Mouse (Mus musculus): Measurements from ENCODE around the gene Slc39a13. TPM values are rescaled to one million over a fixed set of nuclear protein-coding genes. Genes with fewer than 3 reads are reported as not detected.

The Slc39a13 gene
- polyA plus RNA-seq, 1 experiment from 2014 or later = 16.1 TPM

GRCm38 (mm10) chr2:91085494-91086391 is 15.5 kb upstream of the Slc39a13 start:
- no peaks in the 10 kb centered on the region for H3K4me1 ChIP-seq (ENCODE audit: control insufficient read depth, insufficient read depth, low read length)
- no peak overlapping the region for H3K4me2 ChIP-seq (ENCODE audit: low read length)
- no peaks in the 10 kb centered on the region for H3K27me3 ChIP-seq (replicated peaks; ENCODE audit: control insufficient read depth, insufficient read depth, low read length)
- DNase-seq (ENCODE audit: low spot score) (no peak), ATAC-seq (no peak)
- no peak overlapping the region for H3K9ac ChIP-seq (ENCODE audit: low read length)
- no peak overlapping the region for H3K4me3 ChIP-seq (ENCODE audit: low read depth, low read length)
- no peak overlapping the region for H3K27ac ChIP-seq (ENCODE audit: low read depth, low read length)
- H3K36me3 ChIP-seq (ENCODE audit: control insufficient read depth, insufficient read depth, low read length) = no peaks in the 10 kb centered on the region
- no peaks in the 10 kb centered on the region for H3K9me3 ChIP-seq (replicated peaks; ENCODE audit: control insufficient read depth, low read length)
- WGBS = 87% methylated on average over 14 of the region's 14 CpGs

DNA sequence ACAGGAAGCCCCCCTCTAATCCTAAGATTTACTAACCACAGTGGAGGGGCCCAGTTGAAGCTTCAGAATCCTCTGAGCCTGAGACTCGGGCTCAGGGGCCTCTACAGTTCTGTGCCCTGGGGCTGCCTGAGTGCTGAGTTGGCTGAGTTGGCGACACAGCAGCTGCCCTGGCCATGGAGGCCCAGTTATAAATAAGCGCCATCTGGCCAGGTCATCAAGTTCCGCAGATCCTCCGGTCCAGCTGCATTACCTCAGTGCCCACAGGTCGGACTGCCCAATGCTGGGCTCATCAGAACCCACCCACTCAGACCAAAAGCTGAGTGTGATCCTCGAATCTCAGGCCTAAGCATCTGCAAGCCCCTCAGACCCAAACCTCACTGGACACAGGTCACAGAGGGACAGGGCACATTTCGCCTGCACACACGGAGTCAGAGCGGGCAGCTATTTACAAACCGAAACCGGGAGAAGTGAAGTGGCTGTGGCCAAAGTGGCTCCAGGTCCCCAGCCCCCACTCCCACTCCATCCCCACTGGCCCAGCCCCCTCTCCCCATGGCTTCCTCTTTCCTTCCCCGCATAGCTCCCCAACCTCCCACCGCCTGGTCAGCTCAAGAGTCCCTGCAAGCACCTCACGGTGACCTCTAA is 14.1 kb upstream of the Slc39a13 start:
- no peaks in the 10 kb centered on the region for H3K4me1 ChIP-seq (ENCODE audit: control insufficient read depth, insufficient read depth, low read length)
- H3K9me3 ChIP-seq (replicated peaks; ENCODE audit: control insufficient read depth, low read length) = no peaks in the 10 kb centered on the region
- H3K27ac ChIP-seq (ENCODE audit: low read depth, low read length) = no peak overlapping the region
- H3K4me3 ChIP-seq (ENCODE audit: low read depth, low read length) = no peak overlapping the region
- DNase-seq (ENCODE audit: low spot score) (no peak), ATAC-seq (no peak)
- 82% methylated on average over 15 of the region's 15 CpGs for WGBS
- H3K27me3 ChIP-seq (replicated peaks; ENCODE audit: control insufficient read depth, insufficient read depth, low read length) = no peaks in the 10 kb centered on the region
- H3K4me2 ChIP-seq (ENCODE audit: low read length) = no peak overlapping the region
- H3K36me3 ChIP-seq (ENCODE audit: control insufficient read depth, insufficient read depth, low read length) = no peaks in the 10 kb centered on the region
- H3K9ac ChIP-seq (ENCODE audit: low read length) = no peak overlapping the region

GRCm38 (mm10) chr2:91083366-91083940 is 13.2 kb upstream of the Slc39a13 start:
- Histone ChIP-seq H3K4me1 (ENCODE audit: control insufficient read depth, insufficient read depth, low read length) (0 out of 2 replicates have a peak, but pooled peaks cover 3% of the 10 kb centered on the region), H3K36me3 (ENCODE audit: control insufficient read depth, insufficient read depth, low read length) (no peaks in the 10 kb centered on the region)
- 52% methylated on average over 1 of the region's 1 CpGs for WGBS

DNA sequence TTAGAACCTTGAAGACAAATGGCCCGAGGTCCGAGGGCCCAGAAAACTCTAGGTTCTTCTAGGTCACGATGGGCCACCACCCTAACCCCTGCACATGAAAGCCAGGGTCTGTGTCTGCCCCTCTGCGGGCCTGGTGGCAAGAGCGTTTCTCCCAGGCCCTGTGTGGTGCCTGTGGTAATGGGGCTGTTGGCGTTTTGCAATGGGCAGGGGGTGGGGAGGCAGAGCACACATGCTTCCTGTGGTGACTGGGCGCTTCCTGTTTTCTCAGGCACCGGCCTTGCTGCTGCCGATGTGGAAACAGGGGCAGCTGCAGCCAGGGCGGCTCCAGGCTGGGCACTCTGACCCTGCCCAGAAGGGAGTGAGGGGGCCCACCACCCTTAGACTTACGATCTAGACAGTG is 12.6 kb upstream of the Slc39a13 start:
- Histone ChIP-seq H3K9ac (ENCODE audit: low read length) (no peak overlapping the region), H3K4me2 (ENCODE audit: low read length) (no peak overlapping the region), H3K27me3 (replicated peaks; ENCODE audit: control insufficient read depth, insufficient read depth, low read length) (no peaks in the 10 kb centered on the region), H3K4me3 (ENCODE audit: low read depth, low read length) (no peak overlapping the region), H3K9me3 (replicated peaks; ENCODE audit: control insufficient read depth, low read length) (no peaks in the 10 kb centered on the region), H3K36me3 (ENCODE audit: control insufficient read depth, insufficient read depth, low read length) (no peaks in the 10 kb centered on the region), H3K27ac (ENCODE audit: low read depth, low read length) (no peak overlapping the region), H3K4me1 (ENCODE audit: control insufficient read depth, insufficient read depth, low read length) (0 out of 2 replicates have a peak, but pooled peaks cover 3% of the 10 kb centered on the region)
- 77% methylated on average over 11 of the region's 11 CpGs for WGBS
- ATAC-seq (no peak), DNase-seq (ENCODE audit: low spot score) (no peak)

More at GRCm38 (mm10) chr2:91083366-91083940, 13.2 kb upstream of the Slc39a13 start:
- Histone ChIP-seq H3K27me3 (replicated peaks; ENCODE audit: control insufficient read depth, insufficient read depth, low read length) (no peaks in the 10 kb centered on the region), H3K9me3 (replicated peaks; ENCODE audit: control insufficient read depth, low read length) (no peaks in the 10 kb centered on the region), H3K4me2 (ENCODE audit: low read length) (no peak overlapping the region), H3K9ac (ENCODE audit: low read length) (no peak overlapping the region), H3K27ac (ENCODE audit: low read depth, low read length) (no peak overlapping the region), H3K4me3 (ENCODE audit: low read depth, low read length) (no peak overlapping the region)
- no peak for ATAC-seq
- no peak for DNase-seq (ENCODE audit: low spot score)

DNA sequence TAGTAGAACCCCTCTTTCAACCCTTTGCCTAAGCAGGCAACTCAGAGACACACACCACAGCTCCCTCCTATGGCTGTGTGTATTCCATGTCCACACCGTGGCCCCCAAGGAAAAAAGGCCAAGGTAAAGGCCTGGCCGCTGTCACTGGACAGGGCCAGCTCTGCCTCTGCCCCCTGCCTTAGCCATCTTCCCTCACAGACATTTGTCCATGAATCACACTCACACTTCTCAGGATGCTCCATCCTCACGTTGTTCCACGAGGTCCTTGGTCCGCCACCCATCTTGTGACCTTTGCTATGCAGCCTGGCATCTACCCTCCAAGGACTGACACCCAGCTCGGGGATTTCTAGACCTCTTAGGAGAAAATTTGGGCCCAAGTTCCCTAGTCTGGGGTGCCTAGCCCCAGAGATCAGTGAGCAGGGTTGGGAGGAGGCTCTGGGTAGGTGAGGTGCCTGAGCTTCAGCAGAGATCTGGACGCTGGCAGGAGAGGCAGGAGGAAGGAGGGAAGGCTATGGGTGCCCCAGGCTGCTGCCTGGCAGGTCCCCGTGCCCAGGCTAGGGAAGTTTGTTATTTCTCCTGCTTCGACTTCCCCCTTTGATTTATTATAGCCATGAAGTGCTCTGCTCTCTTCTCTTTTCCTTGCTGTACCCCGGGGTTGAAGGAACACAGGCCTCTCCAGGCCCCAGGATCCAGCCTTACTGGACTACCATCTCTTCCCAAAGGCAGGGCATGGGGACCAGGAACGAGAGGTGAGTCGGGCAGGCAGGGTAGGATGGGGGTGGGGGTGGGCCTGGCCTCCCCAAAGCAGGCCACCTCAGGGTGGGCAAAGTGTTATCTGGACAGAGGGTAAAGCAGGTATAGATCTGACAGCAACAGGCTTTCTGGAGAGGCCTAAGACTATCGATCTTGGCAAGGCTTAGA is 11.8 kb upstream of the Slc39a13 start, which contains the start of gene Spi1:
Gene Spi1, plus strand, starts transcription at position 616 of the 921 bp plus-strand sequence.
- Histone ChIP-seq H3K9me3 (replicated peaks; ENCODE audit: control insufficient read depth, low read length) (no peaks in the 10 kb centered on the region), H3K36me3 (ENCODE audit: control insufficient read depth, insufficient read depth, low read length) (no peaks in the 10 kb centered on the region), H3K4me1 (ENCODE audit: control insufficient read depth, insufficient read depth, low read length) (0 out of 2 replicates have a peak, but pooled peaks cover 3% of the 10 kb centered on the region), H3K27me3 (replicated peaks; ENCODE audit: control insufficient read depth, insufficient read depth, low read length) (no peaks in the 10 kb centered on the region), H3K9ac (ENCODE audit: low read length) (no peak within 1 kb of the TSS), H3K27ac (ENCODE audit: low read depth, low read length) (no peak within 1 kb of the TSS), H3K4me2 (ENCODE audit: low read length) (no peak within 1 kb of the TSS), H3K4me3 (ENCODE audit: low read depth, low read length) (no peak within 1 kb of the TSS)
- ATAC-seq (no peak), DNase-seq (ENCODE audit: low spot score) (no peak)
- WGBS = 80% methylated on average over 13 of the region's 13 CpGs

DNA sequence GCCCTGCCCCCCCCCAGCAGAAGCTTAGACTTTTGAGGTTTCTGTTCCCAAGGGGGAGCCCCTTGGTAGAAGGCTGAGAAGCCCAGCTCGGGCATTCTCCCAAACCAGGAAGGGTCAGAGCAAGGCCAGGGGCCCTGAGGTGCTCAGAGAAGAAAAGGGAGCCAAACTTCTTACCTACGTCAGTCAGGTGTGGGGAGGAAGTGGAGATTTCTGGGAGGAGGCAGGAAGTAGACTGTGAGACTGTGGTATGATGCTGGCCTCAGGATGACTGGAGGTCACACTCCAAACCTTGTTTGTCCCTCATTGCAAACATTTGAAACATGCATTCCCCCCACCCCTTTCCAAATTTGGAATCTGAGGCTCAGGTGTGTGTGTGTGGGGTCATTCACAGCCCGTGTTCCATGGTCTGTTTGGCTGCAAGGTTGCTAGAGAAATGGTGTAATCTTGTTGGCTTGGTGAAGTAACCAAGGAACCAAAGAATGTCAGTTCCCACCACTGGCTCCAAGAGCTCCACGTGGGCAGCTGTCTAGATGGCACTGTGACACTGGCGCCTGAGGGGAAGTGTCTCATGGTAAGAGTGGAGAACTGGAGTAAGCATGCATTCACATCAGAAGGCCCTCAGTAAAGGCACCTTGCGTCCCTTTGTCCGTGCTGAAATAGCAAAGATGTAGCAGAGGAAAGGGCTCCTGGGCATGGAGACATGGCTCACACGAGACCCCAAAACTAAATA is 10.7 kb upstream of the Slc39a13 start:
- no peaks in the 10 kb centered on the region for H3K36me3 ChIP-seq (ENCODE audit: control insufficient read depth, insufficient read depth, low read length)

DNA sequence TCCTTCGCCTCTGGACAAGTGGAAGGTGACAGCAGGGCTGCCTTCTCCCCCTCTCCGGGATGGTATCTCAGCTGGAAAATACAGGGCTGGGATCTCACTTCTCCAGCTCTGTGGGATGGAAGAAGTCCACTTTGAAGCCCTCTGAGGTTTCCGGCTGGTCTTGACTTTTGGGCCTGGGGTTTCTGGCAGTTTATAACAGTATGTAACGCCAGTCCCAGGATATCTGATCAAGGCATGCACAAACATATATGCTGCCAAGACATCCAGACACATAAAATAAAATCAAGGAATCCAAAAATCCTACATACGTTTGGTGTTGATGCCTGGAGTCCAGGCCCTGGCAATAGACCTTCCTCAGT is 8.8 kb upstream of the Slc39a13 start:
- Histone ChIP-seq H3K4me3 (ENCODE audit: low read depth, low read length) (peak overlapping the region; percentile 41), H3K4me1 (ENCODE audit: control insufficient read depth, insufficient read depth, low read length) (0 out of 2 replicates have a peak, but pooled peaks cover 3% of the 10 kb centered on the region), H3K27ac (ENCODE audit: low read depth, low read length) (no peak overlapping the region), H3K9ac (ENCODE audit: low read length) (peak overlapping the region; percentile 71), H3K36me3 (ENCODE audit: control insufficient read depth, insufficient read depth, low read length) (no peaks in the 10 kb centered on the region), H3K4me2 (ENCODE audit: low read length) (peak overlapping the region; percentile 81), H3K27me3 (replicated peaks; ENCODE audit: control insufficient read depth, insufficient read depth, low read length) (no peaks in the 10 kb centered on the region), H3K9me3 (replicated peaks; ENCODE audit: control insufficient read depth, low read length) (no peaks in the 10 kb centered on the region)
- WGBS = 36% methylated on average over 5 of the region's 5 CpGs
- ATAC-seq (peak; percentile 5; the same call in 1 of the 2 replicates), DNase-seq (ENCODE audit: low spot score) (no peak)

More for the DNA sequence above, 10.7 kb upstream of the Slc39a13 start:
- no peak overlapping the region for H3K4me3 ChIP-seq (ENCODE audit: low read depth, low read length)
- WGBS = 80% methylated on average over 8 of the region's 8 CpGs
- DNase-seq (ENCODE audit: low spot score) (no peak), ATAC-seq (no peak)
- H3K27ac ChIP-seq (ENCODE audit: low read depth, low read length) = no peak overlapping the region
- no peak overlapping the region for H3K4me2 ChIP-seq (ENCODE audit: low read length)
- no peak overlapping the region for H3K9ac ChIP-seq (ENCODE audit: low read length)
- no peaks in the 10 kb centered on the region for H3K27me3 ChIP-seq (replicated peaks; ENCODE audit: control insufficient read depth, insufficient read depth, low read length)
- 0 out of 2 replicates have a peak, but pooled peaks cover 3% of the 10 kb centered on the region for H3K4me1 ChIP-seq (ENCODE audit: control insufficient read depth, insufficient read depth, low read length)
- no peaks in the 10 kb centered on the region for H3K9me3 ChIP-seq (replicated peaks; ENCODE audit: control insufficient read depth, low read length)

Data from forebrain, embryonic 14.5 days (tissue).